Mouse (Mus musculus): ENCODE measurements around the gene Msx1.
"Not testable (repeated sequence)": the region's sequence is repeated elsewhere in the genome, so short reads cannot be mapped to it uniquely, and the experiment has no call there.

Msx1 gene

DNA sequence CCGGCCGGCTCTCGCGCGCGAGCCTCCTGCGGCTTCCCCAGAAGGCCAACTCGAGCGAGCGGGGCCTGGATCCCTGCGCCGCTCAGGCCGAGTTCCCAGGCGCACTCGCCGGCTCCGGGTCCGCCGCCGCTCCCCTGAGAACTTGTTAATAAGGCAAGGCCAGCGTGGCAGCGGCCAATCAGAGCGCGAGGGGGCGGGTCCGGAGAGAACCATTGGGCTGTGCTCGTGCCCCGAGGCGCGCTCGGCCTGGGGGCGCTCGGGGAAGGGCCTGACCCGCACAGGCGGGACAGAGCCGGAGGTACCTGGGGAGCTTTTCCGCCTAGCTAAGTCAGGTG, at the start of gene Msx1:
Gene Msx1, minus strand, starts transcription at position 123 of the 335 bp plus-strand sequence.
- DNase-seq (ENCODE audit: low spot score in 2 of 2), result peak; percentile 64 to 77

DNA sequence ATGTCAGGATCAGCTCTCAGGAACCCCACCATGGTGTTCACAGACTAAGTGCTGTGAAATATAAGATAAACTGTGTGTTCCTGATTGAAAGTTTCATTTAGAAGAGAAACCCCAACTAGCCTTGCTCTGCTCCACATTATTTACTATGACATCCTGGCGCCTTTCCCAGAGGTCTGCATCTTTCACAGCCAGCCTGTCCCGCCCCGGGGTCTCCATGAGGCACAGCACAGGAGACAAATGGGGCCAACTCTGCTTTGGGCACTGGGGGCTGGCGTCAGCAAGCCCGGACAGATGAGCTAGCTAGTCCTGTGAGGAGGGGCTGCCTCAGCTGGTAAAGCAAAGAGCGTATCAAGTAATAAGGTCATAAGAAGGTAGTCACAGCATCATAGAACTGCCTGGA, 41.1 kb upstream of the Msx1 start:
- no peak for DNase-seq (ENCODE audit: low spot score in 2 of 2)

DNA sequence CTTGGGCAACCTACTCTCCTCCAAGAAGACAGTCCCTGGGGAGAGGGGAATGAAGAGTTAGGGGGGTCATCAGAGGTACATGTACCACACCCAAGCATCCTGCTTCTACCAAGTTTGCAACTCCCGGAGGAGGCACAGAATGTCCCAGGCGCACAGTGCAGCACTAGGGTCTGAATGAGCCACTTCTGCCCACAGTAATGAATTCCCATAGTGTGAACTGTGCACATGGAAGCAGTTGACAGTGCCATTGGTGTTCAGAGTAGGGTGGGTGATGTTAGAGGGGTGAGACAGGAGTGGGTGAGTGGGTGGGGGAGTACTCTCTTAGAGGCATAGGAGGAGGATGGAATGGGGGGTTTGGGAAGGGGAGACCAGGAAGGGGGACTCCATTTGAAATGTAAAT, 39.9 kb upstream of the Msx1 start:
- no peak for DNase-seq (ENCODE audit: low spot score in 2 of 2)

DNA sequence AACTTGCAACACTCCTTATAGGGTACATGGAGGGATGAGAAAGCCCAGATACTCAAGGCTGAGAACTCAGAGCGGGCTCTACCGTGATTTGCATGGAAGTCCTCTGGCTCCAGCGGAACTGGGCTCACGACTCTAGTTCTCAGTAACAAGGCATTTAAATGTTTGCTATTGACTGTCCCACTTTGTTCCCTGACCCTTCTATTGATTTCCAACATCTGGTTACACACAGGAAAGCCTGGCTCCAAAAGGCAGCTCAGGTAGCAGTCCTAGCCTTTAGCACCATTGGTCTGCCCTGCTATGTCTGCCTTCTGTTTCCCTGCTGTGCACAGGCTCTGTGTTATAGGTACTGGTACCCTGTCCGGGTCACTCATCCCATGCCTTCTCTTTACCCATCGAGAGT, 36.5 kb upstream of the Msx1 start:
- DNase-seq (ENCODE audit: low spot score in 2 of 2), result no peak

DNA sequence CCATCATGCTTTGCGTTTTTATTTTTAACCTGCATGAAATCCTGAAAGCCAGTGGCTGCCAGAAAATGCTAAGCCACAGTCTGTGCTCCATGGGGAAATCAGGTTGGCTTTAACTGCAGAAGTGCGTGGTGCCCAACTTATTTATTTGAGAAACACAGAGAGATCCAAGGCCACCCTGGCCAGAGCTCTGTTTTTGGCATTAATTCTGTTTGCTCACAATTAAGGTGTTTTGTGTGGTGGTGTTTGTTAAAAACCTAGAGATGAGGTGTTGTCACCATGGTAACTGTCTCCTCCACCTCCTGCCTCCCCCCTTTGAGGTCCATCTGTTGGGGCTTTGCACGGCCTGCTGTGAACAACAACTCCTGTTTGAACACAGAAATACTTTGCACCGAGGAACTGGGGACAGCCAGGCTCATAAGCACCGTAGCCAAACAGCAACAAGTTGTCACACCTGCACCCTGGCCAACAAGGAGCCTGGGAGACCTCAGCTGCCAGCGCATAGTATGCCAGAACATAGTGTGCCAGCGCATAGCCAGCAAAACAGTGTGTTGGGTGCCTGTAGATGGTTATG, 35.9 kb upstream of the Msx1 start:
- DNase-seq (ENCODE audit: low spot score in 2 of 2), result peak; percentile 79 to 88

DNA sequence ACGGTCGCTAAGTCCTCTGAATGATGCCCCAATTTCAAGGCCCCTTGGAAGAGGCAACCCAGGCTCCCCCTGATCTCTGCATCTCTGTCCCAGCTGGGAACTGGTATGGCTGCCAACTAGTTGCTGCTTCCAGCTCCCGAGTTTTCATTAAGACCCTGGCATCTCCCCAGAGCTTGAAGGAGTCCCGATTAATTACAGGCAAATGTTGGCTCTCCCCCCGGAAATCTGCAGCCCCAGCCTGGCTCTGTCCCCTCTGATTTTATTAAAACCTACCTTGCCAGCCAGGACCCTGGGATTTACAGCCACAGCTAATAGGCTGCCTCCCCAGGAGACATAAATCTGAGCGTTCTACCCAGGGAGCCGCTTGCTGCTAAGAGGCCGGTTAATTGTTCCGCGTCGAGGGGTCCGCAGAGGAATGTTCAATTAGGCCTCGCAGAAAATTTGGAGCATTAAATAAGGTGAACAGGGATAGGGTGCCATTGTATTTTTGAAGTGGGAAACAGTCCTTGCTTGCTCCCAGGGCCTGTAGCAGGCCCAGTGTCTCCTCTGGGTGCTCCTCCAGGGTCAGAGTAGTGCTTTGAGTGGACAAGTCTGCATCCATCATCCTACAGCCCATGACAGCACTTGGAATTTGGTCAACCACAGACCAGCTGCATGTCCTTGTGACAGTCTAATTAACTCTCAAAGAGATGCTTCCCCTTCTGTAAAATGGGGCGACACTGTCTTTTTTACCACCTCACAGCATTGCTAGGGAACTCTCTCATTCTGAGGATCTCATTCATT, 33.6 kb upstream of the Msx1 start:
- DNase-seq (ENCODE audit: low spot score in 2 of 2), result peak; percentile 79 to 81

DNA sequence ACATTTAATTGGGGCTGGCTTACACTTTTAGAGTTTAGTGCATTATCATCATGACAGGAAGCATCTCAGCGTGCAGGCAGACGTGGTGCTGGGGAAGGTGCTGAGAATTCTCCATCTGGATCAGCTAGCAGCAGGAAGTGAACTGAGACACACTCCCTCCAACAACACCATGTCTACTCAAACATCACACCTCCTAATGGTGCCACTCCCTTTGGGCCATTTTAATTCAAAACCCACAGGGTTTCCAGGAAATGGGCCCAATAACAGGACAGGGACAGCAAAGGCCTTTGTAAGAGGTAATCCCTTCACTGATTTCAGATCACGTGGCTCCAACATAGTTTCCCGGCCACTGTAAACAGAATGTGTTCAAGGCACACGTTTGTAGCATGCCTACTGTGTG, 31.7 kb upstream of the Msx1 start:
- no peak for DNase-seq (ENCODE audit: low spot score in 2 of 2)

DNA sequence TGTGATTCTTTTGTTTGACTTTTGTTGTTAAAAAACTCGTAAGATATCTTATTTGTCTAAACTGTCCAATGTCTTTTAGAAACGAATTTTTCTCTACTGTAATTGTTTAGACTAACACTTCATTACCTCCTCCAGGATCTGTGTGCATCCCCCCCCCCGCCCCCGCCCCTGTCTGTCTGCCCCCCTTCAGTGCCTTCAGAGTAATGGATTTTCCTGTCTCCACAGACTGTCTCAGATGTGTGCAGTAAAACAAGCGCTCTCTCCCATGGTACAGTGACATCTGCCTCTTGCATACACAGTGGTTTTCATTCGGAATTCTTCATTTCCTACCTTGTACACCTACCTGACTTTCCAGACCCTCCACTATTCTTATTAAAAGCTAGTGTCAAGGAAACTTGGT, 29.9 kb upstream of the Msx1 start:
- no peak for DNase-seq (ENCODE audit: low spot score in 2 of 2)

DNA sequence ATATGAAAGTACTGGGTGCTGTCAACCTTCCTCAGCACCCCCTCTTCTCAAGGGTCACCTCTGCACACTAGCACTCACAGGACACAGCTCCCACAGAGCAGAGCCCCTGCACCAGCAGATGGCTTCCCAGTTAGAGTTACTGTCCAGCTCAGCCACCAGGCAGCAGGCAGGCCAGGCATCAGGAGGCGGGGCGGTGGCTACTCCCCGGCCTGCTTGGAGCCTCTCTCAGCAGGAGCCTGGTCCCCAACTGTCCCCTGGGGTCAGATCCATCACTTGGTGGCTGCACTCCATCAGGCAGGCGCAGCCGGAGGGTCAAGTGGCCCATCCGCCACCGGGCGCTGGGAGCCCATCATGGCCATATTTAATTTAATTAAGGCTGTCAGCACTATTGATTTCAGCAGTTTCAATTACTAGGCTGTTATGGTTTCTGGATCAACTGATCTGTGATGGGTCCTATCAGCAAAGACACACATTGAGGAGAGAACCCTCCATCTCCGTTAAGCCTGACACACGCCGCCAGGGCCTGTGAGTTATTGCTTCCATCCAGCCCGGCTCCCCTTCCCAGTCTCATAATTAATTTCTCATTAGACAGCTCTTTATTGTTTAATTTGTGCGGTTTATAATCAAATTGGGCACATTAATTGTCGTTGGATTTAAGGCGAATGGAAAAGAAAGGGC, 27.1 kb upstream of the Msx1 start:
- no peak for DNase-seq (ENCODE audit: low spot score in 2 of 2)

DNA sequence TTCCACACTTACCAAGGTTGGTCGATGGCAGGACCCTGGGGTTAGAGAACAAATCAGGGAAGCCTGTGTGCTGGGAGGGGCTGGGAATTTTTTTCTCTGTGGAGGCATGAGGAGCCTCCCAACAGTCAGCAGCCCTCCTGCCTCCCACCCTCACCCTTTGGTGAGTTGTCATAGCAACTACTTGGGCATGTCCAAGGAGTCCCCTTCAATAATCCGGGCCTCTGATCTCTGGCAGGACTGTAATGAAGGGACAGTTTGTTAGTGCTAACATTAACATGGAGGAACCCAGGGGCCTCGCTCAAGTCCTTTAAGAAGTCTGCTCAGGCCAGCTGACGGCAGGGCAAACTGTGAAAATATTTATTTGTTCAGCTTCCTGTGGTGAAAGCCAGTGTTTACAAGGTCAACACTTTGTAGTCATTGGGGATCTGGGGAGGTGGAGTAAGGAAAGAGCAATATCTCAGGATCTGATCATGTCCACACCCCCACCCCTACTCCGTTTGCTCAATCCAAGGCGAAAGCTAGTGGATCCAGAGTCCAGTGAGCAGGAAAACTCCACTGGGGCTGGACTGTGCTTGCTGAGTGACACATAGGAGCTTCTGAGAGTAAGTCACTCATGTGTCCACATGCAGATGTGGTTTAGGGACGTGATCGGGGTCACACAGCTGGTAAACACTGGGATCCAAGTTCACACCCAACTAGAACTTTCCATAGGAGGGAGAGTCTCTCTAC, 24.8 kb upstream of the Msx1 start:
- no peak for DNase-seq (ENCODE audit: low spot score in 2 of 2)

DNA sequence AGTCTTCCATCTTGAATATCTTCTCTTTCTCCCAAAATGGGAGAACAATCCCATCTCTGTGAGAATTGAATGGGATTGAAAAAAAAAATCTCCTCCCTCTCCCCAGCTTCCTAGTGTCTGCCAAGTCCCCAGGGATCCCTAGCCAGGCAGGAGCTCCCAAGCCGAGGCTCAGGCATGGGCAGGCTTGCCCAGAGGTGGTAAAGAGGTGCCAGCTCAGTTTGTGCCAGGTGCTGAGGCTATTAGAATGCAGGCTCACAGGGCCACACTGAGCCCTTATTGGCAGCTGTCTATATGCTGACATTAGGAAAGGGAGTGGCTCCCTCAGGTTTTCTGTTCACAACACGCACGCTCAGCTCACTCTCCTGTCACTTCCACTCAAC, 11.9 kb upstream of the Msx1 start:
- no peak for DNase-seq (ENCODE audit: low spot score in 2 of 2)

DNA sequence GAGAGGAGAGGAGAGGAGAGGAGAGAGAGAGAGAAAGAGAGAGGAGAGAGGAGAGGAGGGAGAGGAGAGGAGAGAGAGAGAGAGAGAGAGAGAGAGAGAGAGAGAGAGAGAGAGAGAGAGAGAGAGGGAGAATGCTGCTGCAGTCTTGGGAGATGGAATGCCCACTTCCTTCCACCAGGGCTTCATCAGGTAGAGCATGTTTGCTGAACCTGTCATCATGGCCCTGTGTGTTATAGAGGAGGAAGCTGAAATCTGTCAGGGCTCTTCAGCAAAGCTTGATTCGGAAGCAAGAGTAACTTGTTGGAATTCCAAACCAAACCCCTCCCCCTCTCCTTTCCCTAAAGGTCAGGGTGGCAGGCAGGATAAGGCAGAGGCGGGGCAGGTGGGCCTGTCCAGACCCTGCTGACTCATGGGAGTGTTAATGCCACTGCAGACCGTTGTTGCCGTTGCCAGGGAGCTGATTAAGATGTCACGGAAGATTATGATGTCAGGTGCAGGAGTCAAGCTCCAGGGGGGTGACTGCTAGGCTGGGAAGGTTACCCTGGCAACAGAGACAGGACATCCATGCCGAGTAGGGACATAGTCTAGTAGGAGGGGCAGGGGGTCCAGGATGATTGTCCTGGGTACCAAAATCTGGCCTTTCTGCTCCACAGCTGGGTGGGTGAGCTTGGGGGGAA, 11.3 kb upstream of the Msx1 start:
- no peak for DNase-seq (ENCODE audit: low spot score in 2 of 2)

DNA sequence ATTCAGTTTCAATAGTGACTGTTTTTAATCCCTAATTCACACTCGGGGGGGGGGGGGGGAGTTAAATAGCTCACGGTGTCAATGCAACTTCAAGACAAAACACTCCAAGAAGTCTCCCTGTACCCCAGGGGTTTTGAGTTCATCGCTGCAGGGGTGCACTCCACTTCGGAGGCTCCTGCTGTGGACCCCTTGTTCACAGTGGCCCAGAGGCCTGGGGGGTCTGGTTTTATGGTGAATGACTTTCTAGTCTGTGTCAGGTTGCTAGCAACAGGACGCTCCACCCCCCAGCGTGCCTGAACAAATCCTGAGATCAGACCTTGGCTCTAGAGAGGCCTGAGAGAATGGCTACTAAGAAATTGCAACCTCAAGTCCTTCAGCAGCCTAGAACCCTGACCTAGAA, 8.4 kb upstream of the Msx1 start:
- DNase-seq (ENCODE audit: low spot score in 2 of 2), result no peak

DNA sequence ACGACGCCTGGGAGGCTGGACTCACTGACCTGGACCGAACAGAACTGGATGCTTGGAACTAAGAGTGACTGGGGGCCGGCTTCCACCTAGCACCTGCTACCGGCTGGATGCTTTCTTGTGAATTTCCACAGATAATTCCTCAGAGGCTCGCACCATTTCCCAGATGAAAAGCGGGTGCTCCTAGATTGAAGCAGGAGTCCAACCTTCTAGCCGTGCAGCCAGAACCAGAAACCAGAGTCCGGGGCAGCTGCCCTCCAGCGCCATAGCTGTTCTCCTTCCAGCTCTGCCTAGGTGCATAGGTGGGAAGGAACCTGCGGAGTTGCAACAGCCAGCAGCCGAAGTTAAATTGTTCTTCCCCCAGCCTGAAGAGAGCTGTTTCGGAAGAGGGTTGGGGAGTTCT, 7.6 kb upstream of the Msx1 start:
- DNase-seq (ENCODE audit: low spot score in 2 of 2), result no peak

DNA sequence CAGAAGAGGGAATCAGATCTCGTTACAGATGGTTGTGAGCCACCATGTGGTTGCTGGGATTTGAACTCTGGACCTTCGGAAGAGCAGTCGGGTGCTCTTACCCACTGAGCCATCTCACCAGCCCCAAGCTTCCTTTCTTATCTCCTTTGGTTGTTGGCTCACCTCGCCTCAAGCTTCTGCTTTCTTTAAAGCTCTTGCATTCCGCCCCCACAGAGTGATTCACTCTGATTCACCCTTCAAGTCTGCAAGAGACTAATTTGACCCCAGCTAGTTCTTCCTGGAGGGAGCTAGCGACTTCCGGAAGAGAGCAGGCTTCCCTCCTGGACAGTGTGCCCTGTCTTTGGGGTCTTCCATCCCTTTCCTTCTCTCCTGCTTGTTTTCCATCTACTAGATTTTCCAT, 6.1 kb upstream of the Msx1 start:
- not testable (repeated sequence) for DNase-seq (ENCODE audit: low spot score in 2 of 2)

DNA sequence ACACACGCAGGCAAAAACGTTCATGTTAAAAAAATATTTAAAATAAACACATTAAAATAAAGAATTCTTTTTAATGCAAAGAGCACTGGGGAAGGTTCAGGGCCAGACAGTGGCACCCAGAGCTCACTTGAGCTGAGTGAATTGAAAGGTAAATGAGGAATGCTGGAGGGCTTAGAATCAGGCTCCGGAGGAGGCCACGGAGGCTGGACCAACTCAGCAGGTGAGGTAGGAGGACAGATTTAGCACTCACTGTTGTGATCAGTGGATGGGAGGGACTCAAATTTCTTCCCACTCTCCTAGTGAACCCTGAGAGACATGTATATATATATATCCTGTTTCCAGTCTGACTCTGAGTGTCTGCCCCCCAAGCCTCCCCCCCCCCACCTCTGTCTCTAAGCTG, 5.5 kb upstream of the Msx1 start:
- DNase-seq (ENCODE audit: low spot score in 2 of 2), result no peak

DNA sequence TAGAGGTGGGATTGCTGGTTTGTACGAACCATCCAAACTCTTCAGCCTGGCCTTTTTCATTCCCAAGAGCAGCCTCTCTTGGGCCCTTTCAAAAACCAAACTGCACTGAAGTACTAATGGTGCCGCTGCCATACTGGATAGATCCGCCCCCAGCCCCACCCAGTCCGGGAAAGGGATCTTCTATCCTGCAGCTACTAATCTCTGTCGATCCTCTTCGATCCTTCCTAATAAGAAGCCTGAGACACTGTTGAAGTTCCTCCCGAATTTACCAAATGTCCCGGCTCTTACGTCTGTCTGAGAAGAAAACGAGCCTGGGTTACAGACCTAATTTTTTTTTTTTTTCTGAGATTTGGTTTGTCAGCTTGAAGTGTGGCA, 4.9 kb upstream of the Msx1 start:
- DNase-seq (ENCODE audit: low spot score in 2 of 2), result no peak

DNA sequence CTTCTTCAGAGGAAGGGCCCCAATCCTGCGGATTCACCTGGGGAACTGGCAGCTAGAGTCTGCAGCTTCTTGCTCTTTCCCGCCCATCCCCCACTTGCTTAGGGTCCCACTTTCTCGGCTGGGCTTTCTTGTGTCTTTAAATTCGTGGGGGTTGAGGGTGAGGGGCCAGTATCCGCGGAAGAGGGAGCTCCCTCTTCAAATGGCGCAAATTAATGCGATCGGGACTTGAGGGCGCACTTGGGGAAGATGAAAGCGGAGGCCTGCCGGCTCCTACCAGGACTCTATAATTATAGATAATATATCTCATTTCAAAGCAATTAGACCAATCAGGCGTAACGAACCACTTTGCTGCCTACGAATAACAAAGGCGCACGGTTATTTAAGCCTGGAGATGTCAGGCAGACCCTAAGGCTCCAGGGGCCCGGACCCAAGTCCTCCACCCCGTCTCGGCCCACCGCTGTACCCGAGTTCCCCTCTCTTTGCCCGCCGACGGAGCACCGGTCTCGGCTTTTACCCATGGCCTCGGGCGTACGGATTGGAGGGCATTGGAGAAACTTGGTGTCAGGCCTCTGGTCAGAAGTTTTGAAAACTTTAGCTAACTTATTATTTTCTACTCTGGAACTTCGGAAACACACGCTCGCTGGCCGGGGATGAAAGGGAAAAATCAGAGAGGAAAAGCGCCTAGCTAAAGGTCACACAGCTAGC, 4.4 kb upstream of the Msx1 start:
- DNase-seq (ENCODE audit: low spot score in 2 of 2), result no peak

DNA sequence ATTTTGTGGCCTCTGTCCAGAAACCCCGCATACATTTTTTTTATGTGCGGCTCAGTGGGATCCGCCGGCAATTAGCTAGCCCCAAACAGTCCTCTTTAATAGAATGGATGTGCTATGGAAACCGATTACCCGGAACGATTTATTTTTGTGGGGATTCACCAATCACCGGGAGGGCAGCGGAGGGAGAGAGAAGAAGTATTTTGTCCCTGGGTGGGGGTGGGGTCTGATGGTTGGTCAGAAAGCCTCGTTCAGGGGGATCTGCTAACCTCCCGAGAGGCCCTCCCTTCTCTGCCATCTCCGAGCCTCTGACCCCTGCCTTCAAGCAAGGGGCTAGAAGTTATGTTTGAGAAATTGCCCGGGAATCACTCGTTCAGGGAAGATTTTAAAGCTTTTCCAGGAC, 3.6 kb upstream of the Msx1 start:
- no peak for DNase-seq (ENCODE audit: low spot score in 2 of 2)

DNA sequence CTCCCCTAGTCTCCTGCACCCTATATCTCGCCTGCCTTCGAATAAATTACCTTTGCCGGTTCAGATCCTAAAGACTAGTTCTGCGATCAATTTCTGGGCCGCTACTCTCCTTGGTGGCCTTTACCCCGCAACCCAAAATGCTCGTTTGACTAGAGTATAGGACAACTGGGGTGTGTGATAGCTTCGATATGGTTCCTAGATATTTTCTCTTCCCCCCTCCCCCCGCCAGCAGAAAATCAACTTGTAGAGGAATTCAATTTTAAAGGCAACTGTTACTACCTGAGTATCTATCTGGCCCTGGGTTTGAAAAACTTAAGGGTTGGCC, 3.2 kb upstream of the Msx1 start:
- DNase-seq (ENCODE audit: low spot score in 2 of 2), result no peak

DNA sequence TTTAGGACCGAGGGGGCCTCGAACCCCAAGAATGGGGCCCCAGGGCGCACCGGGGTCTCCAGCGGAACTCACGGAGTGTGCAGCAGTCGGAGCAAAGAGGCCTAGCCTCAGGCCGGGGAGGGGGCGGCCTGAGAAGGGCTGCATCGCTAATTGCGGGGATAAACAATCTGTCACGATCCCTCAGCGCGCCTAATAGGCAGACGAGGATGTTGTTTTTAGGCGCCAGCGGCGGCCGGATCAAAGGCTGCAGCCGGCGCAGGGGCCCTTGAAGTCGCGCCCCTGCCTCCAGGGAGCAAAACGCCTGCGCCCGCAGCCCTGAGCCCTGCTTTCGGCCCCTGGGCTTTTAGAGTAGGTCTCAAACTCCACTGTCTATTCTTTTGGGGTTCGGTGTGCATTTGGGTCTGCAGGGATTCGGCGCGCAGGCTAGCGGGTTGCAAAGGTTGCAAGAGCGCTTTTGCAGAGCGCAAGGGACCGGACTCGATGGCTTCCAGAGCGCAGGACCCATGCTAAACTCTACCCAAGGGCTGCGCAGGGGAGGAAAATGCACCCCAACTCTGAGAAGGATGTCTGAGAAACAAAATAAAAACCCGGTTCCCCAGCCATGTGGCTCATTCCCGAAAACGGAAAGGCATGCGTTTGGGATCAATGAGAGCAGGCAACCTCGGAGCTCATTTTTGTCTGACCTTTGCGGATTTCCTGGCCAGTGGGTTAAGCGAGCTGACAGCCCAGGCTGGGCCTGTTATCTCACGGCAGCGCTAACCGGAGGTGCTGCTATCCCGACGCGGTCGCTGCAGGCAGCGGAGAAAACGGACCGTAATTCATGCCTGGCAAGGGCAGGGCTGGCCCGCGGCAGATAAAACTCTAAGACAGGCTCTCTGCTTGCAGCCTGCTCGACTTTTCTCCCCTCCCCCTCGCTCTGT, 2.6 kb upstream of the Msx1 start:
- no peak for DNase-seq (ENCODE audit: low spot score in 2 of 2)

All from right cerebral cortex, postnatal 10 days (tissue).